28 mouse cellular contexts compared by ENCODE assay signal in genomic region chr3:68814011-68814690, GRCm38 (mm10). TPM values are rescaled to one million over a fixed set of nuclear protein-coding genes. Genes with fewer than 3 reads are reported as not detected.
"Had no signal": no experiment of that assay in that cellular context is flagged by ENCODE, and none has a peak within 500 bp of the region (broad histone marks: within the 10 kb centered on the region; RNA-seq: fewer than 3 reads in every experiment).

No protein-coding gene starts in this region.

- H3K36me3 ChIP-seq: embryonic facial prominence, embryonic 10.5 days; embryonic facial prominence, embryonic 12.5 days; embryonic facial prominence, embryonic 13.5 days; embryonic facial prominence, embryonic 15.5 days; forebrain, embryonic 10.5 days; forebrain, embryonic 12.5 days; forebrain, embryonic 15.5 days had no signal

- H3K9me3 ChIP-seq: embryonic facial prominence, embryonic 10.5 days; embryonic facial prominence, embryonic 12.5 days; embryonic facial prominence, embryonic 13.5 days; embryonic facial prominence, embryonic 15.5 days; forebrain, embryonic 10.5 days; forebrain, embryonic 12.5 days; forebrain, embryonic 13.5 days; forebrain, embryonic 15.5 days had no signal

- DNase-seq: cerebellum, adult 2 months; cerebellum, adult 8-10 months; cerebellum, adult 9-10 months; cerebellum, adult 9-11 months; cerebellum, postnatal 10 days; cerebellum, postnatal 14 days; cerebellum, postnatal 25 days; cerebellum, postnatal 36 days; embryo, embryonic 11 days; forebrain, postnatal 0 days; gastrocnemius, adult 2 months; gastrocnemius, postnatal 10 days; gastrocnemius, postnatal 14 days; gastrocnemius, postnatal 25 days; gastrocnemius, postnatal 36 days; heart, adult 18-20 months had no signal

- H3K4me1 ChIP-seq: embryonic facial prominence, embryonic 10.5 days; embryonic facial prominence, embryonic 12.5 days; embryonic facial prominence, embryonic 13.5 days; embryonic facial prominence, embryonic 15.5 days; forebrain, embryonic 10.5 days; forebrain, embryonic 12.5 days; forebrain, embryonic 13.5 days; forebrain, embryonic 15.5 days had no signal

- H3K4me3 ChIP-seq: embryonic facial prominence, embryonic 10.5 days; embryonic facial prominence, embryonic 12.5 days; embryonic facial prominence, embryonic 13.5 days; embryonic facial prominence, embryonic 15.5 days; erythroblast, embryonic 14.5 days; forebrain, embryonic 10.5 days; forebrain, embryonic 12.5 days; forebrain, embryonic 13.5 days; forebrain, embryonic 15.5 days; gastrocnemius, adult 2 months had no signal

- H3K27me3 ChIP-seq: embryonic facial prominence, embryonic 12.5 days; embryonic facial prominence, embryonic 13.5 days; embryonic facial prominence, embryonic 15.5 days; forebrain, embryonic 12.5 days; forebrain, embryonic 13.5 days; forebrain, embryonic 15.5 days had no signal

- H3K9ac ChIP-seq: embryonic facial prominence, embryonic 12.5 days; embryonic facial prominence, embryonic 13.5 days; embryonic facial prominence, embryonic 15.5 days; forebrain, embryonic 12.5 days; forebrain, embryonic 13.5 days; forebrain, embryonic 15.5 days; forebrain, postnatal 0 days had no signal

- H3K27ac ChIP-seq: embryonic facial prominence, embryonic 10.5 days; embryonic facial prominence, embryonic 12.5 days; embryonic facial prominence, embryonic 13.5 days; embryonic facial prominence, embryonic 15.5 days; forebrain, embryonic 10.5 days; forebrain, embryonic 12.5 days; forebrain, embryonic 13.5 days; forebrain, embryonic 15.5 days; gastrocnemius, adult 2 months had no signal

RNA-seq across cellular contexts. Expression of gene 1110032F04Rik, which starts 55.2 kb away (rescaled TPM):
- total RNA-seq: gastrocnemius, adult 18-20 months; gastrocnemius, adult 8-10 months; gastrocnemius, postnatal 36 days; granulocyte monocyte progenitor cell, adult 5-6 weeks had no signal
